In the genomic region with DNA sequence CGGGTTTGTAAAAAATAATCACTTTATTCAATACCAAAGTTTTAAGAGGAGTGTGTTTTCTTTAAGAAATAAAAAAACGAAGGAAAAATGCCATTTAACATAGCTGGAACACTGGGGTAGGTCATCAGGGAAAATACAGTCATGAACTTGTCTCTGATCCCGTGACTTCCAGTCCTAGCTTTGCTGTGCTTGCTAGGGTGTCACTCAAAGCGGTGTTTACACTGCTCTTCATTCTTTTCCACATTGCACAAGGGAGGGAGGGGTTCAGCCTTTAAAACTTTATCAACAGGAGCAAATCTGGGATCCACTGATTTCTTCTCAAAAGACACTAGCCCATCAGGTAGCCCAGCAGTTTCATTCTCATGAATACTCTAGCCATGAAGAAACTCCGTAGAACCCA, we compare ENCODE assay signal across 23 mouse cellular contexts. TPM values are rescaled to one million over a fixed set of nuclear protein-coding genes. Genes with fewer than 3 reads are reported as not detected.
DNase-seq lines count a peak whose midpoint lies in the region; ATAC-seq lines count a peak whose summit lies in the region.
"Had no signal": no experiment of that assay in that cellular context is flagged by ENCODE, and none has a peak within 500 bp of the region (broad histone marks: within the 10 kb centered on the region; RNA-seq: fewer than 3 reads in every experiment).

No protein-coding gene starts in this region.

- H3K9me3 ChIP-seq in liver, embryonic 16.5 days (replicated peaks; ENCODE audit: control insufficient read depth, low read length): no peaks in the 10 kb centered on the region
- H3K9me3 ChIP-seq in liver, embryonic 11.5 days (ENCODE audit: control insufficient read depth, low read length): no peaks in the 10 kb centered on the region
- H3K9me3 ChIP-seq: embryonic facial prominence, embryonic 12.5 days; embryonic facial prominence, embryonic 15.5 days; heart, embryonic 10.5 days; heart, embryonic 13.5 days; hindbrain, embryonic 15.5 days had no signal

- no peak overlapping the region for H3K4me3 ChIP-seq in liver, embryonic 16.5 days (ENCODE audit: low read depth, low read length)
- H3K4me3 ChIP-seq in liver, embryonic 11.5 days (ENCODE audit: low read depth, low read length): no peak overlapping the region
- H3K4me3 ChIP-seq: embryonic facial prominence, embryonic 12.5 days; embryonic facial prominence, embryonic 15.5 days; heart, adult 2 months; heart, embryonic 10.5 days; heart, embryonic 13.5 days; hindbrain, embryonic 15.5 days had no signal

- H3K4me2 ChIP-seq in liver, embryonic 16.5 days (ENCODE audit: low read depth, low read length): no peak overlapping the region
- H3K4me2 ChIP-seq in liver, embryonic 11.5 days: no peak overlapping the region
- H3K4me2 ChIP-seq: embryonic facial prominence, embryonic 12.5 days; embryonic facial prominence, embryonic 15.5 days; heart, embryonic 13.5 days; hindbrain, embryonic 15.5 days had no signal

- H3K4me1 ChIP-seq in liver, embryonic 16.5 days (ENCODE audit: control insufficient read depth, low read depth, low read length): peaks cover 7% of the 10 kb centered on the region
- no peaks in the 10 kb centered on the region for H3K4me1 ChIP-seq in liver, embryonic 11.5 days (replicated peaks; ENCODE audit: control insufficient read depth, insufficient read depth, low read length)
- H3K4me1 ChIP-seq: embryonic facial prominence, embryonic 15.5 days had no signal

- no peak overlapping the region for H3K9ac ChIP-seq in liver, embryonic 16.5 days (ENCODE audit: low read depth, low read length)
- no peak overlapping the region for H3K9ac ChIP-seq in liver, embryonic 11.5 days (ENCODE audit: low read depth, low read length)
- H3K9ac ChIP-seq: embryonic facial prominence, embryonic 12.5 days; embryonic facial prominence, embryonic 15.5 days; forebrain, postnatal 0 days; heart, embryonic 13.5 days; hindbrain, embryonic 15.5 days had no signal

- H3K27me3 ChIP-seq in liver, embryonic 16.5 days (ENCODE audit: control insufficient read depth, insufficient read depth, low read depth, low read length): no peaks in the 10 kb centered on the region
- H3K27me3 ChIP-seq in liver, embryonic 11.5 days (replicated peaks; ENCODE audit: control insufficient read depth, insufficient read depth, low read length): no peaks in the 10 kb centered on the region
- H3K27me3 ChIP-seq: embryonic facial prominence, embryonic 12.5 days; embryonic facial prominence, embryonic 15.5 days; heart, embryonic 13.5 days; hindbrain, embryonic 15.5 days had no signal

- ATAC-seq in liver, embryonic 16.5 days (ENCODE audit: low read depth): peak; percentile 67
- ATAC-seq in liver, embryonic 11.5 days (replicated peaks; ENCODE audit: low FRiP score): no peak
- ATAC-seq: activated CD4-positive, CD25-positive, alpha-beta regulatory T cell, adult 4 months; forebrain, embryonic 14.5 days; forebrain, postnatal 0 days had no signal

- no peak overlapping the region for H3K27ac ChIP-seq in liver, embryonic 16.5 days (ENCODE audit: low read length)
- no peak overlapping the region for H3K27ac ChIP-seq in liver, embryonic 11.5 days (ENCODE audit: low read depth, low read length)
- H3K27ac ChIP-seq: embryonic facial prominence, embryonic 12.5 days; embryonic facial prominence, embryonic 15.5 days; heart, adult 2 months; heart, embryonic 10.5 days; heart, embryonic 13.5 days; hindbrain, embryonic 15.5 days had no signal

- peak; percentile 3 for DNase-seq in adrenal gland, postnatal 14 days
- no peak for DNase-seq in adrenal gland, postnatal 36 days
- DNase-seq in liver, embryonic 11.5 days (ENCODE audit: low spot score): no peak
- peak; percentile 13 for DNase-seq in lung, postnatal 36 days
- no peak for DNase-seq in lung, postnatal 25 days (ENCODE audit: low spot score)
- DNase-seq: adrenal gland, postnatal 10 days; cerebellum, adult 18-20 months; cerebellum, adult 9-10 months; cerebellum, postnatal 25 days; forebrain, postnatal 0 days; gastrocnemius, postnatal 10 days; gastrocnemius, postnatal 36 days; heart, adult 2 months; heart, postnatal 14 days; heart, postnatal 4 days had no signal

- H3K36me3 ChIP-seq in liver, embryonic 16.5 days (ENCODE audit: control insufficient read depth, insufficient read depth): no peaks in the 10 kb centered on the region
- H3K36me3 ChIP-seq in liver, embryonic 11.5 days (ENCODE audit: control insufficient read depth, insufficient read depth, low read length): no peaks in the 10 kb centered on the region
- H3K36me3 ChIP-seq: embryonic facial prominence, embryonic 12.5 days; embryonic facial prominence, embryonic 15.5 days; heart, embryonic 10.5 days; heart, embryonic 13.5 days; hindbrain, embryonic 15.5 days had no signal

- WGBS in liver, embryonic 16.5 days (ENCODE audit: insufficient replicate concordance): 66% methylated on average over 5 of the region's 5 CpGs
- WGBS in liver, embryonic 11.5 days: 84% methylated on average over 5 of the region's 5 CpGs

RNA-seq across cellular contexts. Expression of gene Lrrc20, which starts 34.3 kb away (rescaled TPM):
- 11.7 and 15.5 TPM in 2 replicates for total RNA-seq in adrenal gland, postnatal 14 days (2021)
- total RNA-seq in adrenal gland, postnatal 36 days (2021): 10 to 100 TPM; 15.1 to 24.4 TPM
- polyA plus RNA-seq in liver, embryonic 16.5 days (2015; fragmentation: Nextera tagmentation; extraction: Ambion mirVana): 5.1 and 5.5 TPM in 2 replicates
- 12.0 and 14.1 TPM in 2 replicates for polyA plus RNA-seq in liver, embryonic 11.5 days (2014; fragmentation: Nextera tagmentation; extraction: Ambion mirVana)

RNA-seq across cellular contexts. Expression of gene Eif4ebp2, which starts 57.4 kb away (rescaled TPM):
- 109 and 114 TPM in 2 replicates for total RNA-seq in adrenal gland, postnatal 14 days (2021)
- total RNA-seq in adrenal gland, postnatal 36 days (2021): 100 to 1,000 TPM; 100 to 110 TPM
- polyA plus RNA-seq in liver, embryonic 16.5 days (2015; fragmentation: Nextera tagmentation; extraction: Ambion mirVana): 36.4 and 39.4 TPM in 2 replicates
- polyA plus RNA-seq in liver, embryonic 11.5 days (2014; fragmentation: Nextera tagmentation; extraction: Ambion mirVana): 27.1 and 33.3 TPM in 2 replicates

Comparison
In these comparisons a context has a peak if more than half of its experiments do, and no peak if none do; other contexts are left out.
1. DNase-seq: peak in adrenal gland, postnatal 14 days (single experiment) and lung, postnatal 36 days (single experiment); none in adrenal gland, postnatal 36 days (0 of 2), liver, embryonic 11.5 days (single experiment) and lung, postnatal 25 days (single experiment).